Mouse (Mus musculus) liver, embryonic 16.5 days (tissue): ENCODE data around the gene Ccdc113. TPM values are rescaled to one million over a fixed set of nuclear protein-coding genes. Genes with fewer than 3 reads are reported as not detected.

Experiments used
- ATAC-seq: fragments of 200-750 bp; cut with Nextera tagmentation; 2 replicates; pipeline ENCODE4 v1.8.0; 2017; ENCODE audit warnings: low read depth, mild to moderate bottlenecking, moderate number of reproducible peaks, moderate library complexity
- H3K27ac ChIP-seq: fragments of 300-500 bp; sonication (generic); 2 replicates; pipeline ENCODE4 v1.5.1; 2014; ENCODE audit warnings: mild to moderate bottlenecking, low read length
- H3K27me3 ChIP-seq: fragments of 300-500 bp; sonication (generic); 2 replicates; pipeline ENCODE4 v1.6.1; 2014; ENCODE audit warnings: low read depth, low read length, mixed read lengths; ENCODE audit not compliant: control insufficient read depth, insufficient read depth
- H3K36me3 ChIP-seq: fragments of 300-500 bp; sonication (generic); 2 replicates; pipeline ENCODE4 v1.6.1; 2014; ENCODE audit warnings: mild to moderate bottlenecking; ENCODE audit not compliant: control insufficient read depth, insufficient read depth
- H3K4me1 ChIP-seq: fragments of 300-500 bp; sonication (generic); 2 replicates; pipeline ENCODE4 v1.6.1; 2014; ENCODE audit warnings: low read depth, low read length, mixed read lengths; ENCODE audit not compliant: control insufficient read depth
- H3K4me2 ChIP-seq: fragments of 300-500 bp; sonication (generic); 2 replicates; pipeline ENCODE4 v1.6.1; 2014; ENCODE audit warnings: low read depth, low read length, mixed read lengths
- H3K4me3 ChIP-seq: fragments of 300-500 bp; sonication (generic); 2 replicates; pipeline ENCODE4 v1.5.1; 2014; ENCODE audit warnings: low read depth, mild to moderate bottlenecking, low read length
- H3K9ac ChIP-seq: fragments of 300-500 bp; sonication (generic); 2 replicates; pipeline ENCODE4 v1.6.1; 2014; ENCODE audit warnings: low read depth, low read length
- H3K9me3 ChIP-seq: fragments of 300-500 bp; sonication (generic); replicated peaks from 2 replicates; pipeline ENCODE4 v1.6.1; 2016; ENCODE audit warnings: low read length; ENCODE audit not compliant: control insufficient read depth
- WGBS: fragments of 180-500 bp; shearing (Covaris S2); extraction: QIAGEN DNeasy Blood & Tissue Kit; methylation state at CpG from one replicate; pipeline ENCODE4 v1.1.7; 2014; ENCODE audit not compliant: insufficient replicate concordance; 5-methylcytosine and 5-hydroxymethylcytosine counted together
- polyA plus RNA-seq: library from polyadenylated mRNA; unstranded; fragments of >200 nt; fragmentation: Nextera tagmentation; extraction: Ambion mirVana; gene quantifications from 2 replicates; pipeline ENCODE4 v1.2.1, GENCODE M21; 2015

Ccdc113 gene
- not detected in 2 replicates for polyA plus RNA-seq

DNA sequence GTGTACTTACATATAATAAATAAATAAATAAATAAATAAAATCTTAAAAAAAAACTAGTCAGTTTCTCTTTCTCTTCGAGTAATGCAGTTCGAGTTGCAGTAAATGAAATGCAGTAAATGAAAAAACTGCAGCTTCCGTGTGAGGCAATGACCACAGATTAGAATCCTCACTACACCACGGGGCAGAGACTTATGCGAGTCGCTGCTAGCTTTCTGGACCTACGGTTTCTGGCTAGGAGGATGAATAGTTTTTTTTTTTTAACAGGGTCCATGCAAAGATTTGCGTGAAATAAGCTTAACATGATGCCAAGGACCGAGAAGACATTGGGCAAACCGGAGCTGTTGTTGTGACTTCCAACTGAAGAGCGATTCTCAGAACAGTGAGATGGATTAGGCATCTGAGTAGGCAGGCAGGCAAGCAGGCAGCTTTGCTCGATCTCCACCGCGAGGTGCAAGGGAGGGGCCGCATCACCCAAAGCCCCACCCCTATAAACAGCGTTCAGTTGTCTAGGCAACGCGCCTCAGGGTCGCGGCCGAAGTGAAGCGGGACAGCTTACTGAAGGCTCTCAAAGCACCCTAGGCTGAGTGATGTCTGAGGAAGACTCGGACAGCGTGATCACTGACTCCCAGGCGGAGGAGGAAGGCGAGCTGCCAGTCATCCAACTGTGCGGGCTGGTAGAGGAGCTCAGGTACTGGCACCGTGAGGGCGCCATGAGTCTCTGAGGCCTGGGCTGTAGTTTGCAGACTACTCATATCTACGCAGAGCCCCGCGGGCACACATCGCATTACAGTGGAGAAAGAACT lies at the start of gene Ccdc113:
Ccdc113 (plus strand) TSS at position 502 of the 804 bp plus-strand sequence.
- Histone ChIP-seq H3K4me2 (peak within 1 kb of the TSS; percentile 63), H3K9ac (no peak within 1 kb of the TSS), H3K4me3 (peak within 1 kb of the TSS; percentile 39), H3K4me1 (peaks cover 2% of the 10 kb centered on the region), H3K27ac (no peak within 1 kb of the TSS), H3K36me3 (no peaks in the 10 kb centered on the region), H3K9me3 (no peaks in the 10 kb centered on the region), H3K27me3 (no peaks in the 10 kb centered on the region)
- ATAC-seq, result 0 out of 2 replicates have a peak, but pooled peaks have one; percentile 47
- 9% methylated on average over 33 of the region's 33 CpGs for WGBS

DNA sequence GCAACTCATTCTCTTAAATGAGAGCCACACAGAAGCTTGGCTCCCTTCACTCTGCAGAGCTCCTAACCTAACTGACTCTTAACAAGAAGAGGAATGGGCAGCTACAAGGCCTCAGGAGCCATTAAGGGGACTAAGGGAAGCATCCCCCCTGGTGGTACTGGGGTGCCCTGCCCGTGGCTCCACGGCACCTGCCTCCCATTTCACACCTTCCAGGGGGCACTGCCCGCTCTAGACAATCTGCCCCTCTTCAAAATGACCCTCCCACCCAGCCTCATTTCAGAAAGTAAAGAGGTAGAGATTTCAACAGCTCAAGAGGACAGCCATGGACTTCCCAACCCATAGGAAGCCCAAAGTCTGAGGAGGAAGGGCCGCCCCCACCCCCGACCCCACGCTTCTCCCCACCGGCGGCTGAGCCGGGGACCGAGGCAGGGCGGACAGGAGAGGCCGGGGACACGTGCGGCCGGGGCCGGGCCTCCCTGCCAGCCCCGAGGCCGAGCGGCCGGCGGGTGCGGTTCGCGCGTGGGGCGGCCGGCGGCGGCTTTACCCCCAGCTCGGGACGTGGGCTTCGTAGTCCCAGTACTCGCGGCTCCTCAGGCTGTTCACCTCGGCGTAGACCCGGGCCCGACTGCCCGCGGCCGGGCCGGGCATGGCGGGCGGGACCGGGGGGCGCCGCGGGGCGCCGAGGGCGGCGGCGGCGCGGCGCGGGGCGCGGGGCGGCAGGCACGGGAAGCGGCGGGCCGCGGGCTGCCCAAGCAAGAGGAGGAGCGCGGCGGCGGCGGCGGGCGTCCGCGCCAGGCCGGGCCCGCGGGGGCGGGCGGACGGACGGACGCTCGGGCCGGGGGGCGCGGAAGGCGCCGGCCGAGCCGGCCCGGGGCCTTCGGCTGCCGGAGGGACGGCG lies 45.8 kb upstream of the Ccdc113 start:
- Histone ChIP-seq H3K9me3 (no peaks in the 10 kb centered on the region), H3K27me3 (no peaks in the 10 kb centered on the region), H3K36me3 (peaks cover 3% of the 10 kb centered on the region; the same call in 1 of the 2 replicates), H3K27ac (no peak overlapping the region), H3K4me3 (peak overlapping the region; percentile 85), H3K9ac (peak overlapping the region; percentile 89), H3K4me2 (peak overlapping the region; percentile 82), H3K4me1 (peaks cover 13% of the 10 kb centered on the region)
- peak; percentile 60 for ATAC-seq
- WGBS, result 1% methylated on average over 60 of the region's 95 CpGs

DNA sequence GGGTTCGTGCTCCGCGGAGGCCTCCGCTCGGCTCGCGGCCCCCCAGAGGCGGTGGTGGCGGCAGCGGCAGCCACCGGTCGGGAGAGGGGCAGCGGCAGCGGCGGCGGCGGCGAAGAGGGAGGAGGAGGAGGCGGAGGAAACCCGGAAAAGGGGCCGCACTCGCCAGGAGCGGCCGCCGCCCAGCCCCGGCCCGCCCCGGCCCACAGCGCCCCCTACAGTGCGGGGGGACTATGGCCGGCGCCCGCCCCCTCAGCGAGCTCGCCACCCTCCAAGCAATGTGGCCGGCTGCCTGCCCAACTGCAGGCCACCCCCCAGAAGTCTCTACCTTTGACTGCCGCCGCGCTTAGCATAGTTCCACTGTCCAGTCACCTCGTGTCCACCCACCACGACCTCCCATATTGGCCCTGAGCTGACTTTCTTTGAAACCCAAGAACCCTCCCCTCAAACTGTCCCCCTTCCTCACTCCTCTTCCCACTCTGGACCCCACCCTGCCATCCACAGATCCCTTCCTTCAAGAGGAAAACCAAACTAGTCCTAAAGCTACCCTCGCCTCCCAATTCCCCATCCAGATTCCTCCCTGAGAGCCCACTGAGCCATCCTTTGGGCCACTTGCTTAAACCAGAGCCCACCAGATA lies 45.1 kb upstream of the Ccdc113 start:
- Histone ChIP-seq H3K4me2 (peak overlapping the region; percentile 54), H3K27me3 (no peaks in the 10 kb centered on the region), H3K4me3 (peak overlapping the region; percentile 85), H3K9ac (peak overlapping the region; percentile 89), H3K4me1 (peaks cover 13% of the 10 kb centered on the region), H3K27ac (no peak overlapping the region), H3K36me3 (no peaks in the 10 kb centered on the region), H3K9me3 (no peaks in the 10 kb centered on the region)
- ATAC-seq, result peak; percentile 92
- WGBS, result 1% methylated on average over 23 of the region's 42 CpGs

DNA sequence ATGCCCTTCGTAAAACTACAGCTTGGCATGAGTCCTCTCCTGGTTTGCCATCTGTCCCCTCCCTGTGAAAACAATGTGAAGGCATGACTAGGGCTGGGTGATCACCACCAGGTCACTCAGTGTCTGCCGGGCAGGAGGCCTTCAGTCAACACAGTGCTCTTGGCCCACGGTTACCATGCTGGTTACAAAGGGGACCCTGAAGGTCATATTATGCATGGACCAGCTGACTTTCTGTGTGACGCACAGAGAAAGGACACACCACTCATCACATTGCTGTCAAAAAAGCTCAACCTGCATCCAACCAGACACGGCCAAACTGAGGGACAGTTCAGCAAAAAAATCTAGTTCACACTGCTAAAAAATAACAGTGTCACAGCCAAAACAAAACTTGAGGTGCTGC lies 43.9 kb upstream of the Ccdc113 start, which contains the start of gene Csnk2a2:
Csnk2a2 (minus strand) TSS at position 34 of the 400 bp plus-strand sequence.
- no peak for ATAC-seq
- H3K27me3 ChIP-seq, result no peaks in the 10 kb centered on the region
- no peaks in the 10 kb centered on the region for H3K9me3 ChIP-seq
- H3K9ac ChIP-seq, result peak within 1 kb of the TSS; percentile 89
- H3K27ac ChIP-seq, result no peak within 1 kb of the TSS
- 72% methylated on average over 5 of the region's 5 CpGs for WGBS
- peak within 1 kb of the TSS; percentile 85 for H3K4me3 ChIP-seq
- peaks cover 13% of the 10 kb centered on the region for H3K4me1 ChIP-seq
- no peaks in the 10 kb centered on the region for H3K36me3 ChIP-seq
- peak within 1 kb of the TSS; percentile 54 for H3K4me2 ChIP-seq

DNA sequence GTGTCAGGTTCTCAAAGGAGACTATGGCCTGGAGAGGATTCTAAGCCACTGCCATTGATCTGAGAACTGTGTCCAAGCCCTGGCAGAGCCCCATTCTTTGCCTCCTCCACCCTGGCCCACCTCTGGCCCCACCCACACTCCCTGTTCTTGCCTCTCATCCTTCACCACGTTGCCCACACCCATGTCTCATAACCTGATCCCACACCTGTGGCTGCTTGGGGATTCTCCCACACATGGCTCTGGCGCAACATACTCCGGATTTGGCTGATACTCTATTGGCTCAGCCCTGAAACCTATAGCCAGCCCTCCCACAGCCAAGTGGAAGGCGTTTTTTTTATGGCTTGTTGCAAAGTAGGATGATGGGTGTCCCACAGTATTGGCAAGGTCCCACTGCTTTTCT lies 41.8 kb upstream of the Ccdc113 start:
- no peak overlapping the region for H3K4me2 ChIP-seq
- H3K36me3 ChIP-seq, result no peaks in the 10 kb centered on the region
- H3K4me3 ChIP-seq, result no peak overlapping the region
- no peak overlapping the region for H3K9ac ChIP-seq
- H3K9me3 ChIP-seq, result no peaks in the 10 kb centered on the region
- no peak overlapping the region for H3K27ac ChIP-seq
- no peak for ATAC-seq
- WGBS, result 57% methylated on average over 4 of the region's 4 CpGs
- peaks cover 10% of the 10 kb centered on the region for H3K4me1 ChIP-seq
- no peaks in the 10 kb centered on the region for H3K27me3 ChIP-seq

DNA sequence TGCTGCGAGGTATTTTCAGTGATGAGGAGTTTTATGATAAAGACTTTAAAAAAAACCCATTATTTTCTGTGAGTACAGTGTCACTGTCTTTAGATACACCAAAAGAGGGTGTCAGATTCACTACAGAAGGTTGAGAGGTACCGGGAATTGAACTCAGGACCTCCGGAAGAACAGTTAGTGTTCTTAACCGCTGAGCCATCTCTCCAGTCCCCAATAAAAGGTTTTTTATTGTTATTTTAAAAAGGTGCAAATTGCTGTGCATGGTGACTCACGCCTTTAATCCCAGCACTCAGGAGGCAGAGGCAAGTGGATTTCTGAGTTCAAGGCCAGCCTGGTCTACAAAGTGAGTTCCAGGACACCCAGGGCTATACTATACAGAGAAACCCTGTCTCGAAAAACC lies 38.4 kb upstream of the Ccdc113 start:
- Histone ChIP-seq H3K27ac (no peak overlapping the region), H3K9me3 (no peaks in the 10 kb centered on the region), H3K27me3 (no peaks in the 10 kb centered on the region), H3K4me3 (no peak overlapping the region), H3K36me3 (no peaks in the 10 kb centered on the region), H3K4me1 (no peaks in the 10 kb centered on the region), H3K9ac (no peak overlapping the region), H3K4me2 (no peak overlapping the region)
- WGBS, result 70% methylated on average over 6 of the region's 6 CpGs
- no peak for ATAC-seq

DNA sequence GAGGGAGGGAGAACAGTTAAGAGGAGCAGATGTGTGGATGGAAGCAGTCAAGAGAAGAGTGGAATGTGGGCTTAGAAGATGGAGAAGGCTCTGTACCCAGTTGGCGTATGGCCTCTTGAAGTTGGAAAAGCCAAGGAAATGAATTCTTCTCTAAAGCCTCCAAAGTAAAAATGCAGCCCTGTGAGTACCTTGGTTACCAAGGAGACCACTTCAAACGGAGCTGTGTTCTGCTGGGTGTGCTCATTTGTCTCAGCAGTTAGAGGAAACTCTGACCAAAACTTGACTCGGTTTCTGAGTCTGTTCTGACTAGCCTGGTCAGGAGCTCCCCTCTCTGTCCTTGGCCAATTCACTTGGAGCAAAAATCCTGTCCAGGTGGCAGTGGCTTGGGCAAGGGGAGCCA lies 37.5 kb upstream of the Ccdc113 start:
- Histone ChIP-seq H3K36me3 (no peaks in the 10 kb centered on the region), H3K27ac (no peak overlapping the region), H3K9ac (no peak overlapping the region), H3K27me3 (no peaks in the 10 kb centered on the region), H3K9me3 (no peaks in the 10 kb centered on the region), H3K4me3 (no peak overlapping the region), H3K4me2 (no peak overlapping the region), H3K4me1 (no peaks in the 10 kb centered on the region)
- WGBS, result 37% methylated on average over 3 of the region's 3 CpGs
- ATAC-seq, result no peak

DNA sequence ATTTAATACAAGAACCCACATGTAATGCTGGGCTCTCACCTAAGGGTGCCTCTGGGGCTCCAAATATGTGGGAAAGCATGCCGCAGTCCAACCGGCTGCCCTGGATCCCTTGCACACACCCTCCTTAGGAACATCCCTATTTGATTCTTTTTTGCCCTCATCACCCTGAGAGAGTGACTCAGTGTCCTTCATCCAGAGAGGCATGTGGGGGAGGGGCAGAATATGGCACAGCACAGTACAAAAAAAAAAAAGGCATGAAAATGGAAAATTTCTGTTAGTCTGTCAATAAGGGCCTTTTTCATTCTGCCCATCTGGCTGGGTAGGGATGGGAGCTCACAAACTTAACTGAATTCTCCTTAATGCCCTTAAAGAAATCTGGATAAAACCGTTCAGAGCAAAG lies 36.1 kb upstream of the Ccdc113 start:
- WGBS, result 63% methylated on average over 3 of the region's 3 CpGs
- H3K27me3 ChIP-seq, result no peaks in the 10 kb centered on the region
- ATAC-seq, result no peak
- H3K9ac ChIP-seq, result no peak overlapping the region
- no peak overlapping the region for H3K27ac ChIP-seq
- no peaks in the 10 kb centered on the region for H3K4me1 ChIP-seq
- no peak overlapping the region for H3K4me2 ChIP-seq
- H3K4me3 ChIP-seq, result no peak overlapping the region
- H3K9me3 ChIP-seq, result no peaks in the 10 kb centered on the region
- no peaks in the 10 kb centered on the region for H3K36me3 ChIP-seq
